Comparison of ENCODE assay signal across 21 mouse cellular contexts in genomic region chr2:152074521-152074920, GRCm38 (mm10). TPM values are rescaled to one million over a fixed set of nuclear protein-coding genes. Genes with fewer than 3 reads are reported as not detected.
"Had no signal": no experiment of that assay in that cellular context is flagged by ENCODE, and none has a peak within 500 bp of the region (broad histone marks: within the 10 kb centered on the region; RNA-seq: fewer than 3 reads in every experiment).

No protein-coding gene starts in this region.

- H3K36me3 ChIP-seq: midbrain, embryonic 12.5 days; neural tube, embryonic 13.5 days; neural tube, embryonic 15.5 days had no signal

- DNase-seq: lung, adult 18-20 months; lung, embryonic 14.5 days; lung, postnatal 10 days; lung, postnatal 4 days; midbrain, embryonic 14.5 days; retina, postnatal 1 day; right cerebral cortex, adult 18-20 months; right cerebral cortex, postnatal 25 days; right cerebral cortex, postnatal 4 days; spleen, adult 18-20 months; thymus, adult 18-20 months; thymus, postnatal 14 days; thymus, postnatal 36 days had no signal

- H3K9me3 ChIP-seq: midbrain, embryonic 12.5 days; neural tube, embryonic 13.5 days; neural tube, embryonic 15.5 days had no signal

- H3K27me3 ChIP-seq: neural tube, embryonic 15.5 days had no signal

- H3K4me2 ChIP-seq: lung, embryonic 14.5 days; midbrain, embryonic 12.5 days; neural tube, embryonic 13.5 days; neural tube, embryonic 15.5 days had no signal

- H3K27ac ChIP-seq: midbrain, embryonic 12.5 days; neural tube, embryonic 13.5 days; neural tube, embryonic 15.5 days had no signal

- H3K4me3 ChIP-seq: midbrain, embryonic 12.5 days; myocyte; neural tube, embryonic 13.5 days; neural tube, embryonic 15.5 days had no signal

- H3K9ac ChIP-seq: lung, embryonic 14.5 days; midbrain, embryonic 12.5 days; neural tube, embryonic 13.5 days; neural tube, embryonic 15.5 days had no signal

- ATAC-seq: midbrain, embryonic 16.5 days had no signal

RNA-seq across cellular contexts. Expression of gene Scrt2, which starts 6.8 kb away (rescaled TPM):
- polyA plus RNA-seq: liver, embryonic 16.5 days; lung, embryonic 14.5 days; lung, embryonic 16.5 days; myocyte; thymus, postnatal 0 days had no signal
